Mouse (Mus musculus) neural tube, embryonic 11.5 days (tissue): ENCODE data around the gene Syce3. TPM values are rescaled to one million over a fixed set of nuclear protein-coding genes. Genes with fewer than 3 reads are reported as not detected.
"Not testable (repeated sequence)": the region's sequence is repeated elsewhere in the genome, so short reads cannot be mapped to it uniquely, and the experiment has no call there.

Experiments used
- ATAC-seq: fragments of 200-750 bp; cut with Nextera tagmentation; 2 replicates; pipeline ENCODE4 v1.8.0; 2017; ENCODE audit warnings: moderate number of reproducible peaks, mild to moderate bottlenecking, moderate TSS enrichment, moderate library complexity; ENCODE audit not compliant: insufficient read depth, low FRiP score, low TSS enrichment
- DNase-seq: peaks from one replicate; pipeline ENCODE4 v3.0.0-alpha.2; 2015; ENCODE audit warnings: low spot score
- H3K27ac ChIP-seq: fragments of 300-500 bp; sonication (generic); 2 replicates; pipeline ENCODE4 v1.5.1; 2014; ENCODE audit warnings: low read depth, mild to moderate bottlenecking, low read length
- H3K27me3 ChIP-seq: fragments of 300-500 bp; sonication (generic); 2 replicates; pipeline ENCODE4 v1.6.1; 2014; ENCODE audit warnings: mild to moderate bottlenecking, low read length, mixed read lengths; ENCODE audit not compliant: control insufficient read depth, insufficient read depth
- H3K36me3 ChIP-seq: fragments of 300-500 bp; sonication (generic); 2 replicates; pipeline ENCODE4 v1.6.1; 2014; ENCODE audit warnings: mild to moderate bottlenecking, low read length, moderate library complexity, mixed read lengths; ENCODE audit not compliant: control insufficient read depth, insufficient read depth
- H3K4me1 ChIP-seq: fragments of 300-500 bp; sonication (generic); 2 replicates; pipeline ENCODE4 v1.6.1; 2014; ENCODE audit warnings: low read length, mixed read lengths; ENCODE audit not compliant: control insufficient read depth, insufficient read depth
- H3K4me2 ChIP-seq: fragments of 300-500 bp; sonication (generic); 2 replicates; pipeline ENCODE4 v1.6.1; 2014; ENCODE audit warnings: low read depth, mild to moderate bottlenecking, moderate library complexity
- H3K4me3 ChIP-seq: fragments of 300-500 bp; sonication (generic); 2 replicates; pipeline ENCODE4 v1.5.1; 2014; ENCODE audit warnings: low read depth, low read length
- H3K9ac ChIP-seq: fragments of 300-500 bp; sonication (generic); 2 replicates; pipeline ENCODE4 v1.6.1; 2014; ENCODE audit warnings: mild to moderate bottlenecking, low read length
- H3K9me3 ChIP-seq: fragments of 300-500 bp; sonication (generic); 2 replicates; pipeline ENCODE4 v1.6.1; 2016; ENCODE audit warnings: low read length; ENCODE audit not compliant: control insufficient read depth
- WGBS: fragments of 180-500 bp; shearing (Covaris S2); extraction: QIAGEN DNeasy Blood & Tissue Kit; methylation state at CpG from one replicate; pipeline ENCODE4 v1.1.7; 2014; 5-methylcytosine and 5-hydroxymethylcytosine counted together
- polyA plus RNA-seq: library from polyadenylated mRNA; unstranded; fragments of >200 nt; fragmentation: Nextera tagmentation; extraction: Ambion mirVana; gene quantifications from 2 replicates; pipeline ENCODE4 v1.2.1, GENCODE M21; 2014

The Syce3 gene
- polyA plus RNA-seq, 1 experiment from 2014 or later = not detected

DNA sequence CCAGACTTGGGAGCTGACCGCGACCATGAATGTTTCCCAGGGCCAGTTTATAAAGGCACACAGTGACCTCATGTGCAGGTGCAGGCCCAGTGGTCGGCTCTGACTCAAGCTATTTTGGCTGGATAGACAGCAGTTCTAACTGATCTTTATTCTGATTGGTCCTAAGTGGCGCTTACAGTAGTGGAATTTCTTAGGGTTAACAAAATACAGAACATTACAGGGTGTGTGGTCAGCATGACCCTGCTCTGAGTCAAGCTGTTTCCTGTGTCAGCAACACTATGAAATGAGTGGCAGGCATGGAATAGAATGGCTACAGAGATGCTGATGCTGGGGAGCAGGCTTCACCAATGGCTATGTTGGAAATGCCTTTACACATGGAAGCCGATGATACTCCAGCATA lies 25.6 kb upstream of the Syce3 start:
- Histone ChIP-seq H3K27ac (no peak overlapping the region), H3K27me3 (no peaks in the 10 kb centered on the region), H3K9me3 (no peaks in the 10 kb centered on the region), H3K4me3 (no peak overlapping the region), H3K4me2 (no peak overlapping the region), H3K36me3 (no peaks in the 10 kb centered on the region), H3K4me1 (no peaks in the 10 kb centered on the region), H3K9ac (no peak overlapping the region)
- ATAC-seq (no peak), DNase-seq (no peak)
- 91% methylated on average over 5 of the region's 5 CpGs for WGBS

DNA sequence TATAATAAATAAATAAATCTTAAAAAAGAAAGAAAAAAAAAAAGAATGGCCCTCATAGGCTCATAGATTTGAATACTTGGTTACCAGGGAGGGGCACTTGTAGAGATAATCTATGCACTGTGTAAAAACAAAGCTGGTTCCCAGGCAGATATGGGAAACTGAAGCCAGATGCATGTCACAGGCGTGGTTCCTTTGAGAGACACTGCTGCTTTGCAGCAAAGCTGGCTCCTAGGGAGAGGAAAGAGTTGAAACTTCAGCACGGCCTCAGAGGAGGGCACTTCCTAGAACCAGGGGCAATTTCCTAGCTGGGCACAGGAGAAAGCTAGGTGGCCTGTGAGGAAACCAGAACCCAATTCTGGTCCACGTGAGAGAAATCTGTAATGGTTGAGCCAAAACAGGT lies 23.8 kb upstream of the Syce3 start:
- no peaks in the 10 kb centered on the region for H3K4me1 ChIP-seq
- H3K27me3 ChIP-seq = no peaks in the 10 kb centered on the region
- H3K36me3 ChIP-seq = no peaks in the 10 kb centered on the region
- H3K27ac ChIP-seq = no peak overlapping the region
- no peaks in the 10 kb centered on the region for H3K9me3 ChIP-seq
- H3K9ac ChIP-seq = no peak overlapping the region
- 72% methylated on average over 3 of the region's 3 CpGs for WGBS
- DNase-seq (no peak), ATAC-seq (no peak)
- no peak overlapping the region for H3K4me2 ChIP-seq
- H3K4me3 ChIP-seq = no peak overlapping the region

DNA sequence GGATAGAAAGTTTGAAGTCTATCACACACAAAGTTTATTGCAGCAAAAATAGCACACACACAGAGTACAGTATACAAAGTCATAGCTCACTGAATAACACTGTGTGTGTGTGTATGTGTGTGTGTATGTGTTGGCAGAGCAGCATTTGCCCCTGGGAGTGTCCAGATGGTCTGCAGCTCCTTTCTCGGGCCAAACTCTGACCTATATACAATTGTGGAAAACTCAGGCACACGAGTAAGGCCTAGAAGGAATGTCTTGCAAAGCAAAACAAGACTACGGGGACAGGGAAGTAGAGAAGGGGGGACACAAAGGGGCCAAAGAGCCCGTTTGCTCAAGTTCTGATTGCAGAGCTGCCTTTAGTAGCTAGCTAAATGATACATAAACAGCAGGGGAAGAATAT lies 22.6 kb upstream of the Syce3 start:
- Histone ChIP-seq H3K36me3 (no peaks in the 10 kb centered on the region), H3K4me1 (peaks cover 8% of the 10 kb centered on the region), H3K4me2 (no peak overlapping the region), H3K9me3 (no peaks in the 10 kb centered on the region), H3K4me3 (no peak overlapping the region), H3K27me3 (no peaks in the 10 kb centered on the region), H3K9ac (no peak overlapping the region), H3K27ac (no peak overlapping the region)
- ATAC-seq (no peak), DNase-seq (no peak)
- 73% methylated on average over 4 of the region's 4 CpGs for whole genome bisulfite sequencing

DNA sequence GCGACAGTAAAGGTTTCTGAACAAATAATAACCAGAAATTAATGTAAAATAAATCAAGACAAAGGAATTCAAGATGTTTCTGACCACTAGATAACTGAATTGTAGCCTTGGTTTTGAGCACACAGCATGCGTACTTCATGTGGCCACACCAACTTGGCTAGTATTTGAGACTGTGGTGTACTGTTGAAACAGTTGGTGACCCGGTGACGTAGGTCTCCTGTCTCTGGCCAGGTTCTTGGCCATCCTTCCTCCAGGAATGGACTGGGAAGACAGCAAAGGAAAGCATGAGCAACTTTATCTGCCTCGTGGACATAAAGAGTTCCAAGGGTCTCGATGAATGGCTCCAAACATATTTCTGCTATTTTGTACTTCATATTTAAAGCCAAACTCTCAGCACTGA lies 21.5 kb upstream of the Syce3 start:
- Histone ChIP-seq H3K4me1 (peaks cover 8% of the 10 kb centered on the region), H3K27ac (no peak overlapping the region), H3K9ac (no peak overlapping the region), H3K4me3 (no peak overlapping the region), H3K4me2 (no peak overlapping the region), H3K36me3 (no peaks in the 10 kb centered on the region), H3K9me3 (no peaks in the 10 kb centered on the region), H3K27me3 (no peaks in the 10 kb centered on the region)
- DNase-seq = no peak
- ATAC-seq = no peak
- 90% methylated on average over 6 of the region's 6 CpGs for WGBS

GRCm38 (mm10) chr15:89431271-89431670 lies 21.0 kb upstream of the Syce3 start:
- no peak for ATAC-seq
- Histone ChIP-seq H3K9ac (no peak overlapping the region), H3K36me3 (no peaks in the 10 kb centered on the region), H3K27ac (no peak overlapping the region), H3K9me3 (no peaks in the 10 kb centered on the region), H3K4me3 (no peak overlapping the region), H3K4me2 (no peak overlapping the region), H3K27me3 (no peaks in the 10 kb centered on the region), H3K4me1 (peaks cover 8% of the 10 kb centered on the region)
- no peak for DNase-seq
- 92% methylated on average over 3 of the region's 3 CpGs for WGBS

DNA sequence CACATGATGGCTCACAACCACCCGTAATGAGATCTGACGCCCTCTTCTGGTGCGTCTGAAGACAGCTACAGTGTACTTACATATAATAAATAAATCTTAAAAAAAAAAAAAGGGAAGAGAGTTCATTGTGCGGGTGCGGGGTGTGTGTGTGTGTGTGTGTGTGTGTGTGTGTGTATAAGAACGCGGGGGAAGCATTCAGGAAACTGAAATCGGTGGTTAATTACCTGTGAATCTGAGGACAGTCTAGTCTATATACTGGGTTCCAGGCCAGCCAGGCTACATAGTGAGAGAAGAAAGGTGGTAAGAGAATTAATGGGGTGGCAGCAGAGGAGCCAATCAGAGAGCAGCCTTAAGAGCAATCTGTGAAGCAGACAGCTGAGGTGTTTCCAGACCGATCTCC lies 20.5 kb upstream of the Syce3 start:
- H3K27ac ChIP-seq, ATAC-seq, H3K9me3 ChIP-seq, H3K36me3 ChIP-seq, H3K9ac ChIP-seq, DNase-seq, H3K4me2 ChIP-seq, H3K4me1 ChIP-seq, H3K4me3 ChIP-seq, H3K27me3 ChIP-seq: not testable (repeated sequence)
- WGBS = 83% methylated on average over 9 of the region's 9 CpGs

DNA sequence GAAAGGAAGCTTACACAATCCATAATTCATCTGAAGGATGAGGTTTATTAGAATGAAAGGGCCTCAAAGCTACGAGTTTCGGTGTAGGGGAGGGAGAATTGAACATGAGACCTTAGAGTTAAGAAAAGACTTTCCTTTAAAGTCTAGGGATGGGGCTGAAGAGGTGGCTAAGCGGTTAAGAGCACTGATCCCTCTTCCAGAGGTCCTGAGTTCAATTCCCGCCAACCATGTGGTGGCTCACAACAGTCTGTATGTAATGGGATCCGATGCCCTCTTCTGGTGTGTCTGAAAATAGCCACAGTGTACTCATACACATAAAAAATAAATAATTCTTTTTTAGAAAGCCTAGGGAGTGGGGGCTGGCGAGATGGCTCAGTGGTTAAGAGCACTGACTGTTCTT lies 20.0 kb upstream of the Syce3 start:
- Histone ChIP-seq H3K9ac (peak overlapping the region; percentile 59), H3K9me3 (no peaks in the 10 kb centered on the region), H3K27me3 (no peaks in the 10 kb centered on the region), H3K4me2 (peak overlapping the region; percentile 91), H3K36me3 (no peaks in the 10 kb centered on the region), H3K4me1 (peaks cover 8% of the 10 kb centered on the region), H3K4me3 (peak overlapping the region; percentile 50), H3K27ac (peak overlapping the region; percentile 80)
- ATAC-seq = no peak
- 51% methylated on average over 6 of the region's 6 CpGs for WGBS
- DNase-seq = no peak

GRCm38 (mm10) chr15:89429352-89430221 lies 19.3 kb upstream of the Syce3 start, which contains the start of the genes C730034F03Rik, Gm44502 and Chkb:
TSS of gene C730034F03Rik (plus strand) at chr15:89429589.
TSS of gene Gm44502 (minus strand) at chr15:89429696.
TSS of gene Chkb (minus strand) at chr15:89429908.
- peak within 1 kb of the TSS; percentile 59 for H3K9ac ChIP-seq
- DNase-seq = peak; percentile 92
- H3K36me3 ChIP-seq = no peaks in the 10 kb centered on the region
- no peaks in the 10 kb centered on the region for H3K9me3 ChIP-seq
- under 1% methylated on average over 69 of the region's 70 CpGs for WGBS
- H3K4me3 ChIP-seq = peak within 1 kb of the TSS; percentile 50
- peak within 1 kb of the TSS; percentile 80 for H3K27ac ChIP-seq
- H3K4me1 ChIP-seq = peaks cover 8% of the 10 kb centered on the region
- H3K27me3 ChIP-seq = no peaks in the 10 kb centered on the region
- peak; percentile 96 for ATAC-seq
- H3K4me2 ChIP-seq = peak within 1 kb of the TSS; percentile 91

- peaks cover 8% of the 10 kb centered on the region for H3K4me1 ChIP-seq
- DNase-seq = no peak
These were observed 18.6 kb upstream of the Syce3 start for GRCm38 (mm10) chr15:89428821-89429351.

More at GRCm38 (mm10) chr15:89428821-89429351, 18.6 kb upstream of the Syce3 start:
- Histone ChIP-seq H3K27me3 (no peaks in the 10 kb centered on the region), H3K9ac (peak overlapping the region; percentile 59), H3K9me3 (no peaks in the 10 kb centered on the region), H3K36me3 (no peaks in the 10 kb centered on the region), H3K27ac (peak overlapping the region; percentile 80; the same call in 1 of the 2 replicates), H3K4me2 (peak overlapping the region; percentile 91), H3K4me3 (peak overlapping the region; percentile 50)
- ATAC-seq = peak; percentile 58
- WGBS = 6% methylated on average over 22 of the region's 22 CpGs
